Mouse (Mus musculus) adrenal gland, postnatal 10 days (tissue): ENCODE measurements at regions not wholly inside any gene's neighbourhood (a gene's known extent, or its start where the extent isn't known, plus 50 kb on each side); places are given as distances from the start of the nearest gene placed in this dataset.
"Not testable (repeated sequence)": the region's sequence is repeated elsewhere in the genome, so short reads cannot be mapped to it uniquely, and the experiment has no call there.

Experiments used
- DNase-seq: peaks from one replicate; pipeline ENCODE4 v3.0.0; 2021; ENCODE audit warnings: mixed read lengths

DNA sequence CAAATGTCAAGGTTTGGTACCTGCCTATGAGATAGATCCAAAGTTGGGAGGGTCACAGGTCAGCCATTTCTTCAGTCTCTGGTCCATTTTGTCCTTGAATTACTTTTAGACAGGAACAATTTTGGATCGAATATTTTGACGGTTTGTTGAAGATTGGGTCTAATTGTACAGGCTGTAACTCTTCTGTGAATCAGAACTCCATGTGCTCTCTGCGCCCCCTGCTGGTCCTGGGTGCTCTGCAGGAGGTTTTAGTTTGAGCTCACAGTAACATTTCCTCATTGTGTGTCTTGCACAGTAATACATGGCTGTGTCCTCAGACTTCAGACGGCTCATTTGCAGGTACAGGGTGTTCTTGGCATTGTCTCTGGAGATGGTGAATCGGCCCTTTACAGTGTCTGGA is 158.1 kb downstream of the Adam6a start:
- DNase-seq = not testable (repeated sequence)

DNA sequence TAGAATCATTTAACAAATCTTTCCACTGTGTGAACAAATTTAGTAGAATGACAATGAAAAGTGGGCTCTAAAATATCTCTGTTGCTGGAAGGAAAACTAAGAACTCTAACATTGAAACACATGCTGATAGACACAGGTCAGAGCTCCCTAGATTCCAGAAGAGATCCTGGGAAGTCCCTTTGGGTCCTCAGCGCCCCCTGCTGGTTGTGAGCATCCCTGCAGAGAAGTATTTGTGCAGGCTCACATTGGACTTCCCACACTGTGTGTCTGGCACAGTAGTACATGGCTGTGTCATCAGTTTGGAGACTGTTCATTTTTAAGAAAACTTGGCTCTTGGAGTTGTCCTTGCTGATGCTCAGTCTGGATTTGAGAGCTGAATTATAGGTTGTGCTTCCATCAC is 172.7 kb downstream of the Adam6a start:
- DNase-seq = peak; percentile 67

DNA sequence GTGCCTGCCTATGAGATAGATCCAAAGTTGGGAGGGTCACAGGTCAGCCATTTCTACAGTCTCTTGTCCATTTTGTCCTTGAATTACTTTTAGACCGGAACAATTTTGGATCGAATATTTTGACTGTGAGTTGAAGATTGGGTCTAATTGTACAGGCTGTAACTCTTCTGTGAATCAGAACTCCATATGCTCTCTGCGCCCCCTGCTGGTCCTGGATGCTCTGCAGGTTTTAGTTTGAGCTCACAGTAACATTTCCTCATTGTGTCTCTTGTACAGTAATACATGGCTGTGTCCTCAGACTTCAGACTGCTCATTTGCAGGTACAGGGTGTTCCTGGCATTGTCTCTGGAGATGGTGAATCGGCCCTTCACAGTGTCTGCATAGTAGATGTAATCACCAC is 192.1 kb downstream of the Adam6a start:
- peak; percentile 27 for DNase-seq

DNA sequence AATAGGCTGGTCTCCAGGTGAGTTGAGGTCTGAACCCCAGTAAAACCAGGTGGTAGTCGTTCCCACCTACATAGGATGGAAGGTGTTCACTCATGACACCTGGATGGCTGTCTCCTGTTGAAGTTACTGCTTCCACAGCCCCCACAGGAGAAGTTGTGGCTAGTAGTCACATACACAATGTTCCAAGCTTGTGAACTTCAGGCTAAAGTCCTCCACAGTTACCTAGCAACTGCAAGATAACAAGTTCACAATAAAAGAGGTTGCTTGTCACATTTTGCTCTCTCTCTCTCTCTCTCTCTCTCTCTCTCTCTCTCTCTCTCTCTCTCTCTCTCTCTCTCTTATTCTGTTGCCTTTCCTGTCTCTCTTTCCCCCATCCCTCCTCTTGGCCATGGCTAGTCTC is 202.6 kb downstream of the Adam6a start:
- DNase-seq = no peak

DNA sequence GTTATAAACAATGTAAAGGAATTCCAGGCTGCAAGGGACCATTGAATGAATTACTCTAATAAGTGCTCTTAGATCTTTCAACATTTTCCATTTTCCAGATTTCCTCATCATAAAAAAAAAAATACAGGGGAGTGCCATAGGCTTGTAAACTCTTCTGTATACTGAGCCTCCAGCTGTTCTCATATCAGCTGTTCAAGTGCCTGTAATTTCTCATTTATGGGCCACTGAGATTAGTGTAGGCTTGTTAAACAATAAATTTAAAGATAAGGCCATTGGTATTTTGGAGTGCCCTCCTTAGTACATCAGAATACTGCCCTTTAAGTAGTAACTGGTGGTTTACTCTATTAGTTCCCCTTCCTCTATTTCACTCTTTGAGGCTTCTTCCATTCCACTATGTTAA is 204.3 kb downstream of the Adam6a start:
- DNase-seq = no peak

DNA sequence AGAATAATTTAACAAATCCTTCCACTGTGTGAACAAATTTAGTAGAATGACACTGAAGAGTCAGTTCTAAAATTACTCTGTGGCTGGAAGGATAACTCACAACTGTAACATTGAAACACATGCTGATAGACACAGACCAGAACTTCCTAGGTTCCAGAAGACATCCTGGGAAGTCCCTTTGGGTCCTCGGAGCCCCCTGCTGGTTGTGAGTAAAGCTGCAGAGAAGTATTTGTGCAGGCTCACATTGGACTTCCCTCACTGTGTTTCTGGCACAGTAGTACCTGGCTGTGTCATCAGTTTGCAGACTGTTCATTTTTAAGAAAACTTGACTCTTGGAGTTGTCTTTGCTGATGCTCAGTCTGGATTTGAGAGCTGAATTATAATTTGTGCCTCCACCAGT is 225.9 kb downstream of the Adam6a start:
- DNase-seq = no peak

DNA sequence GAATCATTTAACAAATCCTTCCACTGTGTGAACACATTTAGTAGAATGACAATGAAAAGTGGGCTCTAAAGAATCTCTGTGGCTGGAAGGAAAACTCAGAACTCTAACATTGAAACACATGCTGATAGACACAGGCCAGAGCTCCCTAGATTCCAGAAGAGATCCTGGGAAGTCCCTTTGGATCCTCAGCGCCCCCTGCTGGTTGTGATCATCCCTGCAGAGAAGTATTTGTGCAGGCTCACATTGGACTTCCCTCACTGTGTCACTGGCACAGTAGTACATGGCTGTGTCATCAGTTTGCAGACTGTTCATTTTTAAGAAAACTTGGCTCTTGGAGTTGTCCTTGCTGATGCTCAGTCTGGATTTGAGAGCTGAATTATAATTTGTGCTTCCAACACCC is 252.2 kb downstream of the Adam6a start:
- peak; percentile 21 for DNase-seq

DNA sequence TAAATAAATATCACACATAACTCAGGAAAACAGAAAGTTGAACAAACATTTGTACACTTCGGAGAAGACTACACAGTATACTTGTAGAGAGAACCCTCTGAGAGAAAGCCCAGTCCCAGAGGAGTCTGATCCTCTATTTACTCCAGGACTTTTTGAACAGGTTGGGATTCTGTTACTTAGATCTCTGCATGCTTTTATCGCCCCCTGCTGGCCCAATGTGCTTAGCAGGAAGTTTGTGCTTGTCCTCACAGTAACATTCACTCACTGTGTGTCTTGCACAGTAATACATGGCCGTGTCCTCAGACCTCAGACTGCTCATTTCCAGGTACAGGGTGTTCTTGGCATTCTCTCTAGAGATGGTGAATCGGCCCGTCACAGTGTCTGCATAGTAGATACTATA is 282.7 kb downstream of the Adam6a start:
- no peak for DNase-seq

DNA sequence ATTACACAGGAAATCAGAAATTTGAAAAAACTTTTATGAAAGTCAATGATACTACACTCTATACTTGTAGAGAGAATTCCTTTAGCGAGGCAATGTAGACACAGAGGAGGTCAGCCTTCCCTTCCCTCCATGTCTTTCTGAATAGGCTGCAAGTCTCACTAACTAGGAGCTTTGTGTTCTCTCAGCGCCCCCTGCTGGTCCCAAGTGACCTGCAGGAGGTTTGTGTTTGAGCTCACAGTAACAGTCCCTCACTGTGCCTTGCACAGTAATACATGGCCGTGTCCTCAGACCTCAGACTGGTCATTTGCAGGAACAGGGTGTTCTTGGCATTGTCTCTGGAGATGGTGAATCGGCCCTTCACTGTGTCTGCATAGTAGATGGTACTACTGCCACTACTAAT is 315.2 kb downstream of the Adam6a start:
- peak; percentile 61 for DNase-seq

DNA sequence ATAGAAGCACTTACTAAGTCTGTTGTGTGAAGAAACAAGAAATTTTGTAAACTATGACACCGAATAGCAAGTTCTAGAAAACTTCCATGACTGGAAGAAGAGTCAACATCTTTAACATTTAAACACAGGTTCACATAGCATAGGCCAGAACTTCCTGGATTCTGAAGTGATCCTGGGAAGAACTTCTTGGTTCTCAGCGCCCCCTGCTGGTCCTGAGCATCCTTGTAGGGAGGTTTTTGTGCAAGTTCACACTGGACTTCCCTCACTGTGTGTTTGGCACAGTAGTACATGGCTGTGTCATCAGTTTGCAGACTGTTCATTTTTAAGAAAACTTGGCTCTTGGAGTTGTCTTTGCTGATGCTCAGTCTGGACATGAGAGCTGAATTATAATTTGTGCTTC is 335.1 kb downstream of the Adam6a start:
- peak; percentile 19 for DNase-seq

DNA sequence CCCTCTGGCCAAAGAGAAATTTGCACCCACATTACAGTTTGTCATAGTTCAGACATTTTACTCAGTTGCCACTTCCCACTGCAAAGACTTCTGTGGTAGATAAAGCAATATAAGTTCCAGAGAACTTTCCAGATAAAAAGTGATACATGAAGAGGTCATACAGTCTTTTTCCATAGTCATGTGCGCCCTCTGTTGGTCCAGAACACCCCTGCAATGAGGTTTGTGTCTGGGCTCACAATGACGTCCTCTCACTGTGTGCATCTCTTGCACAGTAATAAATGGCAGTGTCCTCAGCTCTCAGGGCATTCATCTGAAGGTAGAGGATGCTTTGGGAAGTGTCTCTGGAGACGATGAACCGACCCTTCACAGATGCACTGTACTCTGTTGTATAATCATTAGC is 352.4 kb downstream of the Adam6a start:
- no peak for DNase-seq

DNA sequence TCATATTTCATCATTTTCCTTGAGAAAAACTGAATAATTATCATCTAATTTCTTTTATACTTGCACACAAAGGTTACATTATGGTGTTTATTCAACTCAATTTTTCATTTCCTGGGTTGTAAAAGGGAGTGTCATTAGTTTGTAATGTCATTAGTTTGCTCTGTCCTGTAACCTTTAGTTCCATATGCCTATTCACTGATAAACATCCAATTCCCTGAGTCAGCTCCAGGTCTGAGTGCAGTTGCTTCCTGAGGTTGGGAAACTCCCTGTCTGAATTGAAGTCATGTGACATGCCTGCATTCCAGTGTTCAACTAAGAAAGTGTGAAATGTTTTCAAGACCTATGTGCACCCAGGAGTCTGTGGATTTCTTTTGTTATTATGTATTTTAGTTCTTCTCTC is 362.8 kb downstream of the Adam6a start:
- no peak for DNase-seq

DNA sequence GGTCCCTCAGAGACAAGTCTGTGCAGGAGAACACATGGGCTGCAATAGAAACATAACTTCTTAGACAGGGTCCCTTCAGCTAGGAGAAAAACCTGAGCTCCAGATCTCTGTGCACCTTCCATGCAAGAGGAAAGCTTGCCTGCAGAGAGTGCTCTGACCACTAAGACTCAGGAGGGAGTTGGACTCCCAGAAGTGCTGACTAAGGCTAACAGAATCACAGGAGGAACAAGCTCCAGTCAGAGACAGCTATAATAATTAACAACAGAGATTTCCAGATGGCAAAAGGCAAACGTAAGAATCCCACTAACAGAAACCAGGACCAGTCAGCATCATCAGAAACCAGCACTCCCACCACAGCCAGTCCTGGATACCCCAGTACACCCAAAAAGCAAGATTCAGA is 364.0 kb downstream of the Adam6a start:
- DNase-seq = no peak

DNA sequence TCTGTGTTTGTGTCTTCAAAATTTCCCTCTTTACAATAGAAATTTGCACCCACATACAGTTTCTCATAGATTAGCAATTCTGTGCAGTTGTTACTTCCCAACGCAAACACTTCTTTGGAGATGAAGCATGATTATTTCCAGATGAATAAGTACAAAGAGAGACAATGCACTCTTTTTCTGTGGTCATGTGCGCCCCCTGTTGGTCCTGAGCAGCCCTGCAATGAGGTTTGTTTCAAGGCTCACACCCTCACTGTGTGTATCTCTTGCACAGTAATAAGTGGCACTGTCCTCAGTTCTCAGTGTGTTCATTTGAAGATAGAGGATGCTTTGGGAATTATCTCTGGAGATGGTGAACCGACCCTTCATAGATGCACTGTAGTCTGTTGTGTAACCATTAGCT is 368.1 kb downstream of the Adam6a start:
- peak; percentile 5 for DNase-seq

DNA sequence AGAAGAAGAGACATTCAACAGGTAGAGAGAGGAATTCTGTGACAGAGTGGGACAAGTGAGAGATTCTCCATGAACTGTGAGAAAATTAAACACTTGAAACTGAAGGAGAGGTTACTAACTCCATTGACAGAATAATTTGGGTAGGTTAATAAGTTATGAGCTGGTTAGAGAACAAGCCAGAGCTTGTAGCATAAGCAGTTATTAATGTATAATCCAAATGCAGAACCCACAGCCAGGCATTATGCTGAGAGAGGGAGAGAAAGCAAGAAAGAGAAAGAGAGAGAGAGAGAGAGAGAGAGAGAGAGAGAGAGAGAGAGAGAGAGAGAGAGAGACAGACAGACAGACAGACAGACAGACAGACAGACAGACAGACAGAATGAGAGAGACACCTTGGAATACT is 397.0 kb downstream of the Adam6a start:
- DNase-seq = no peak

DNA sequence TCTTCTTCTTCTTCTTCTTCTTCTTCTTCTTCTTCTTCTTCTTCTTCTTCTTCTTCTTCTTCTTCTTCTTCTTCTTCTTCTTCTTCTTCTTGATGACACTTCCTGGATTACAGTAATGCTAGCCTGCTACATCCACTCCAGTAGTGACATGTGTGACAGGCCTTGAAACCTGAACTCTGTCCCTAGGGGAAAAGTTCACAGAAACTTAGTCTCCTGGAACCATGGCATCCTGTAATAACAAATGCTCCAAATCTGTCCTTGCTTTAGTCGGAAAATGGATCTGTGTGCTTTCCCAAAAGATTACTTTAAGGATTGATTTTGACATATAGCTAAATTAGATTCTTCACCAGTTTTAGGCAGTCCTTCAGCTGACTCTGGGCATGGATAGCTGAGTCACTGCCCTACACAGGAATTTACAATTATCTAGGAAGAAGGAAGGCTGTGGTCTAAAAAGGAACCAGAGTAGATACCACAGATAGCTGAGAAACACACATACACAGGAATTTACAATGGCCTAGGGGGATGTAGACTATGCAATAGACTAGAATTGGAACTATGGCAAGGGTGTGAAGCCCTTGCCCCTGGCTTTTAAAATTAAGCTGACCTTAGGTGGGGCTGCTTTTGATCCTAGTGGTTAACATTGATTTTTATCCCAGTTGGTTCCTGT is 400.1 kb downstream of the Adam6a start:
- not testable (repeated sequence) for DNase-seq

DNA sequence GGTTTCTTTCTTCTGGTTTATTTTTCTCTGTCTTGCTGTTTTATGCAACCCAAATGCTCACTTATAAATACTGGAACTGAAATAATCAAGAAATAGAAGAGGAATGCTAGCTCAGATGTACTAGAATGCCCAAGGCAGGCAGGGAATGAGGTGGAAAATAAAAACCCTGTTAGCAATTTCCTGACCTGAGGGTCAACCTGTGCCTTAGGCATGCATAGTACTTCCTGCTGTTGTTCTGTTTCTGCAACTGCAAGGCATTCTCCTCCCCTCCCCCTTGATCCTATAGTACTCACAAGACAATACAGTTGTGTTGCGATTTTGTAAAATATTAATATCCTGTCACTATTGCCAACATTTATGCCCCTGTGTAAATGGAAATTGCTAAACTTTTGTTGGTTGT is 402.1 kb downstream of the Adam6a start:
- DNase-seq = not testable (repeated sequence)

DNA sequence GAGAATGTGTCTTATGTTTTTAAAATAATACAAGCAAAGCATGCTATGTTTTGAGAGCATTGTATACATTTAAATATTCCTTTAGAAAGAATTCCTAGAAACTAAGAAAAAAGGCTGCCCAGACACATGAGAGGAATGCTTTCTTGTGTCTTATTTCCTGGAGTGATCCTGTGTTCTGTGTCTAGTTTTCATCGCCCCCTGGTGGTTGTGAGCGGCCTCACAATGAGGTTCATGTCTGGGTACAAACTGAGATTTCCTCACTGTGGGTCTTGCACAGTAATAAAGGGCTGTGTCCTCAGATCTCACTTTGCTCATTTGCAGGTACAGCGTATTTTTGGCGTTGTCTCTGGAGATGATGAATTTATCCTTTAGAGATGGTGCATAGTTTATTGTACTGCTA is 404.3 kb downstream of the Adam6a start:
- DNase-seq = peak; percentile 22

DNA sequence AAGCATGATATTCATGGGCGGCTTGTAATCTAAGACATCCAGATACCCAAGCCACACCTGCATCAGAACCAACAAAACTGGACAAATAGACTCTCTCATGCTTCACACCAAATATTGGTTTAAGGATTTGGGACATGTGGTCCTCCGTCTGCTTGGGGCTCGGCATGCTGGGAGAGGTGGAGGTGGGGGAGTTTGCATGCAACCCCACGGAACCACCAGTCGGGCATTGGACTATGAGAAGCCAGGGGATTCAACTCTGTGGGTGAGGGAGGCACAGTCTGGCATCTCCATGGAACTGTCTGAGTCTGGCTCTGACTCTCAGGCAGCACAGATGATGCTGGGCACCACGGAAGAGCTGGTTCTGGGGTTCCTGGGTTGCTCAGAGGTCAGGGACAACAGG is 430.6 kb downstream of the Adam6a start:
- DNase-seq = no peak

DNA sequence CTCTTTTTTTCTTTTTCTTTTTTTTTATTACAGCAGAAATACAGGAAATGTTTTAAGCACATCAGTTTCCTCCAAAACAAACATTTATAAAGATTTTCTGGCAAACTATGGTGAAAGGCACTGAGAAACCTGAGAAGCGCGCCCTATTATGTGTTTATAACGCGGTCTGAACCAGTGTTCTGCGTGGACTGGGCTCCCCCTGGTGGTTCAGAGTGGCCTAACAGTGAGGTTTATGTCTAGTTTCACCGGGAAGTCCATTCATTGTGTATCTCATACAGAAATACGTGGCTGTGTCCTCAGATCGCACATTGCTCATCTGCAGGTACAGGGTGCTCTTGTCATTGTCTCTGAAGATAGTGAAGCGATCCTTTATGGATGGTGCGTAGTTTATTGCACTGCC is 437.9 kb downstream of the Adam6a start:
- peak; percentile 94 for DNase-seq

DNA sequence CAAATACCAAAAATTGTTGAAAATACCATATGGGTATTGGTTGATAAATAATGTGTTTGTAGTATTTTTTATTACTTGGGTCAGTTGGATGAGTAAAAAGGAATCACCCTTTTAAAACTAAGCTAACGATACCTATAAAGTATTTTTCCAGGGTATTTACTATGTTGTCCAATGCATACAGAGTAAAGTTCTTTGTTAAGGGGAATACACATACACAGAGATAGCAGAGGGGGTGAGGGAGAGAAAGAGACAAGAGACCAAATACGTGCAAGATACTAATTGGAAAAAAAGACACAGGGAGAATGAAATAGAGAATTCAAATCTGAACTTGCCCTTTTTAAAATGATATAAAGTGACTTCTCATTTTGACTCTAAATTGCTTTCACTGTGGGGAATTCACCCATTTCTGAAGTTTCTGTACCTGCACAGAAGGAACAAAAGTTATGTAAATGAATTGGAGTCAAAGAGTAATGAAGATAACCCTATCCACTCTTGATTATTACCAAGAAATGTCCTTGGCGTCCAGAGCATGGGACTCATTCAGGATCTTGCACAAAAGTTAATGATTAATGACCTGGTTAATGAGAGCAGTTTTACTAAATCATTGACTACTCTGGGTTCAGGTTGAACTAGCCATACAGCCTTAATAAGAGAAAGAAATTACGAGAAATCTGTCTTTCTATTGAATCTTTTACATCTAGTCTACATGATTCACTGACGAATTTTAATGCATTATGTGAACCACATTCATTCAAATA is 443.7 kb downstream of the Adam6a start:
- no peak for DNase-seq

DNA sequence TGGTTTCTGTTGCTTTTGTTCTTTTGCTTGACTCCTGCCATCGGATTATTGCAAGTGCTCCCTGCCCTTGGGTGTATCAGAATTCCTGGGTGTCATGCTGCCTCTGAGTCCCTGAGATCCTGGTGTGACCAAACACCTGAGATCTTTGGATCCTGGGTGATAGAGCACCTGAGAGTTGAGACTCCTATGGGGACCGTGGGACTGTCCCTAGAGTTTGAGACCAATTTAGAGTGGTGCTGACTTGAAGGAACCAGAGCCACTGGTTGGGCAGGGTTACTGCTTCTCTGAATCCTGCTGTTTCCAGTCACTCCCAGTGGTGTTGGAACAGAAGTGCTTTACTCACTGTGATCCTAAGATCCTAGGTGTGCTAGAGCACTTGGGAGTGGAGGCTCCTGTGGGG is 448.7 kb downstream of the Adam6a start:
- no peak for DNase-seq

DNA sequence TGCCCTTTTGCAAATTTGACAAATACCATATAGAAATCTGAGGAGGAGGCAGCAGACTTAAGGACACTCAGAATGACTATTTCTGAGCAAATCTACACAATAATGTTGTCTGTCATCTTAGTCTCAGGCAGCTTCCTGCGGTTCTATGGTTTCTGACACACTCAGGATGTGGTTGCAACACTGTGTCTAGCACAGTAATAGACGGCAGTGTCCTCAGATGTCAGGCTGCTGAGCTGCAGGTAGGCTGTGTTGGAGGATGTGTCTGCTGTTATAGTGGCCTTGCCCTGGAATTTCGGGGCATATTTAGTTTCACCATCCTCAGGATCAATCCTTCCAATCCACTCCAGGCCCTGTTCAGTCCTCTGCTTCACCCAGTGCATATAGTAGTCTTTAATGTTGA is 450.6 kb downstream of the Adam6a start:
- DNase-seq = not testable (repeated sequence)

DNA sequence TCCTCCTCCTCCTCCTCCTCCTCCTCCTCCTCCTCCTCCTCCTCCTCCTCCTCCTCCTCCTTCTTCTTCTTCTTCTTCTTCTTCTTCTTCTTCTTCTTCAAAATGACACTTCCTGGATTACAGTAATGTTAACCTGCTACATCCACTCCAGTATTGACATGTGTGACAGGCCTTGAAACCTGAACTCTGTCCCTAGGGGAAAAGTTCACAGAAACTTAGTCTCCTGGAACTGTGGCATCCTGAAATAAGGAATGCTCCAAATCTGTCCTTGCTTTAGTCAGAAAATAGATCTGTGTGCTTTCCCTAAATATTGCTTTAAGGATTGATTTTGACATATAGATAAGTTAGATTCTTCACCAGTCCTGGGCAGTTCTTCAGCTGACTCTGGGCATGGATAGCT is 464.8 kb downstream of the Adam6a start:
- not testable (repeated sequence) for DNase-seq
